Mouse (Mus musculus): ENCODE measurements at regions not wholly inside any gene's neighbourhood (a gene's known extent, or its start where the extent isn't known, plus 50 kb on each side); places are given as distances from the start of the nearest gene placed in this dataset.

DNA sequence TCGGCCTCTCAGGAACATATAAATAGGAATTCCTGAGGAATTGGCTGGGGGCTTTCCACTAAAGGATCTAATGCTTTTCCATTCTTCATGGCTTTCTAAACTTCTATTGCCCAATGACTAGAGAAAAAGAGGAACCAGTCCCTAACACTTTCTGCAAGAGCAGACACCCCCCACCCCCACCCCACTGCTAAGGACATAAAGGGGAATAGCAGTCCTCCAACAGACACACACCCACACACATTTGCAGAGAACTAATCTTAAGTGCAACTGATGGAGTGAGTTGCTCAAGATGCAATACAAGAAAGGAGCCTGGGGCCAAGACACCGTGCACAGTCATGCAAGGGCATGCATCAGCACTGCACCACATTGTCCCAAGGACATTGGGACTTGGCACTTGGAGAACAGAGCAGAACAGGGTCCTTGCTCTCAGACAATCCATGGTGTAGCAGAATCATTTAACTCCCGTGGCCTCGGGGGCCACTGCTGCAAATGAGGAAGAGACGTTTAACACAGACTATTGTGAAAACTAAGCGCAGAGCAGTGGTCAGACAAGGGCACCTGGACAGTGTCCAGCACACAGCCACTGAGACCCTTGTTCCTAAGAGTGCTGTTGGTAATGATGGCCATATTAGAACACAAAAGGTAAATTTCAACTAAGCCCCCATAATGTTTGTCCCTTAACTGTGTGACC lies 161.1 kb downstream of the Xpnpep1 start:
- no peak for ATAC-seq (ENCODE audit: insufficient number of reproducible peaks, low FRiP score, low TSS enrichment, low read depth)
- no peak overlapping the region for H3K4me2 ChIP-seq (ENCODE audit: low read depth, severe bottlenecking)
- DNase-seq (ENCODE audit: low spot score): no peak
- H3K36me3 ChIP-seq (ENCODE audit: control insufficient read depth, insufficient read depth, low read length): no peaks in the 10 kb centered on the region
- no peaks in the 10 kb centered on the region for H3K4me1 ChIP-seq (ENCODE audit: control insufficient read depth, insufficient read depth, low read length)
- H3K4me3 ChIP-seq (ENCODE audit: low read depth, low read length): no peak overlapping the region
- WGBS: 83% methylated on average over 6 of the region's 6 CpGs
- H3K27ac ChIP-seq (replicated peaks; ENCODE audit: low read depth, low read length): no peak overlapping the region
- H3K9me3 ChIP-seq (ENCODE audit: control insufficient read depth, low read length): no peaks in the 10 kb centered on the region
- H3K9ac ChIP-seq (ENCODE audit: low read length): no peak overlapping the region
- no peaks in the 10 kb centered on the region for H3K27me3 ChIP-seq (ENCODE audit: control insufficient read depth, insufficient read depth, low read length)

DNA sequence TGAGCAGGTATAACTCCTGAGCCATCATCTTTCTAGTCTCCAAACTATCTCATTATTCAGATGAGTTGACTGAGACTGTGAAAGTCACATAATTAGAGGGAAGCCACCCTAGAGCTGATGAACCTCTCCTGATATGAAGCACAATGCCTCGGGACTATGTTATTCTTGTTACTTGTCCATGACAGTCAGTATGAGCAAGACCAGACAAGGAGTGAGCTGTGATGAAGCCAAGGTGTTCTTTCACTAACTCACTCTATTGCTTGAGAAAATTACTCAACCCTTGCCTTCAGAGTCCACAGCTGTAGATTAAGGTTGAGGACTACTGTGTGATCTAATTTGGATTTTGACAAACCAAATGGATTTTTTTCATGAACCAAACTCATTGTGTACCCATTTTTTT lies 173.4 kb downstream of the Xpnpep1 start:
- H3K27ac ChIP-seq (replicated peaks; ENCODE audit: low read depth, low read length): no peak overlapping the region

DNA sequence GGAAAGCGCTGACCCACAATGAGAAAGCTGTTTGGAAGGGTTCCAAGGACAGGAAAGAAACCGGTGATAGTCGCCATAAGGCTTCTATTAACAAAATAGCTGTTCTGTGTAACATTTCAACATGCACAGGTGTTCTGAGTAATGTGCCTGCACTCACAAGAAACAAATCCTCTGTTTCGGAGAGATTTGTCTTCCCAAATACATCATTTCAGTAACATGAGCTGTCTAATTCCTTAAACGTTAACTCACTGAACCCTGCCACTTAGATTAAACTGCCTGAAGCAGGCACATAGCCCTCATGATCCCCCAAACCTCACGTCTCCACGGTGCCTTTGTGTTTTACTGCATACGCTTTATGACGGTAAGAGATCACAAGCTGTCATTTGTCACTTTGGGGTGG lies 178.4 kb downstream of the Xpnpep1 start:
- H3K9me3 ChIP-seq (ENCODE audit: control insufficient read depth, low read length): no peaks in the 10 kb centered on the region
- 0 out of 2 replicates have a peak, but pooled peaks cover 2% of the 10 kb centered on the region for H3K4me1 ChIP-seq (ENCODE audit: control insufficient read depth, insufficient read depth, low read length)
- WGBS: 42% methylated on average over 9 of the region's 9 CpGs
- ATAC-seq (ENCODE audit: insufficient number of reproducible peaks, low FRiP score, low TSS enrichment, low read depth): no peak; the same call in 1 of the 2 replicates
- H3K9ac ChIP-seq (ENCODE audit: low read length): no peak overlapping the region
- DNase-seq (ENCODE audit: low spot score): no peak
- H3K4me3 ChIP-seq (ENCODE audit: low read depth, low read length): no peak overlapping the region
- H3K27ac ChIP-seq (replicated peaks; ENCODE audit: low read depth, low read length): no peak overlapping the region
- no peaks in the 10 kb centered on the region for H3K27me3 ChIP-seq (ENCODE audit: control insufficient read depth, insufficient read depth, low read length)
- no peak overlapping the region for H3K4me2 ChIP-seq (ENCODE audit: low read depth, severe bottlenecking)
- no peaks in the 10 kb centered on the region for H3K36me3 ChIP-seq (ENCODE audit: control insufficient read depth, insufficient read depth, low read length)

More for the DNA sequence above, 173.4 kb downstream of the Xpnpep1 start:
- H3K4me3 ChIP-seq (ENCODE audit: low read depth, low read length): no peak overlapping the region
- no peaks in the 10 kb centered on the region for H3K27me3 ChIP-seq (ENCODE audit: control insufficient read depth, insufficient read depth, low read length)
- no peaks in the 10 kb centered on the region for H3K9me3 ChIP-seq (ENCODE audit: control insufficient read depth, low read length)
- H3K9ac ChIP-seq (ENCODE audit: low read length): no peak overlapping the region
- H3K4me2 ChIP-seq (ENCODE audit: low read depth, severe bottlenecking): no peak overlapping the region
- no peaks in the 10 kb centered on the region for H3K4me1 ChIP-seq (ENCODE audit: control insufficient read depth, insufficient read depth, low read length)
- no peaks in the 10 kb centered on the region for H3K36me3 ChIP-seq (ENCODE audit: control insufficient read depth, insufficient read depth, low read length)
- WGBS: 92% methylated on average over 1 of the region's 1 CpGs
- no peak for DNase-seq (ENCODE audit: low spot score)
- ATAC-seq (ENCODE audit: insufficient number of reproducible peaks, low FRiP score, low TSS enrichment, low read depth): no peak

- H3K9me3 ChIP-seq (ENCODE audit: control insufficient read depth, low read length): no peaks in the 10 kb centered on the region
- 90% methylated on average over 7 of the region's 7 CpGs for WGBS
- ATAC-seq (ENCODE audit: insufficient number of reproducible peaks, low FRiP score, low TSS enrichment, low read depth) (no peak), DNase-seq (ENCODE audit: low spot score) (no peak)
- no peak overlapping the region for H3K4me3 ChIP-seq (ENCODE audit: low read depth, low read length)
- H3K36me3 ChIP-seq (ENCODE audit: control insufficient read depth, insufficient read depth, low read length): no peaks in the 10 kb centered on the region
- no peak overlapping the region for H3K4me2 ChIP-seq (ENCODE audit: low read depth, severe bottlenecking)
- no peak overlapping the region for H3K27ac ChIP-seq (replicated peaks; ENCODE audit: low read depth, low read length)
- no peaks in the 10 kb centered on the region for H3K27me3 ChIP-seq (ENCODE audit: control insufficient read depth, insufficient read depth, low read length)
- no peak overlapping the region for H3K9ac ChIP-seq (ENCODE audit: low read length)
- no peaks in the 10 kb centered on the region for H3K4me1 ChIP-seq (ENCODE audit: control insufficient read depth, insufficient read depth, low read length)
Measured at GRCm38 (mm10) chr19:52854068-52854682, 185.8 kb downstream of the Xpnpep1 start.

DNA sequence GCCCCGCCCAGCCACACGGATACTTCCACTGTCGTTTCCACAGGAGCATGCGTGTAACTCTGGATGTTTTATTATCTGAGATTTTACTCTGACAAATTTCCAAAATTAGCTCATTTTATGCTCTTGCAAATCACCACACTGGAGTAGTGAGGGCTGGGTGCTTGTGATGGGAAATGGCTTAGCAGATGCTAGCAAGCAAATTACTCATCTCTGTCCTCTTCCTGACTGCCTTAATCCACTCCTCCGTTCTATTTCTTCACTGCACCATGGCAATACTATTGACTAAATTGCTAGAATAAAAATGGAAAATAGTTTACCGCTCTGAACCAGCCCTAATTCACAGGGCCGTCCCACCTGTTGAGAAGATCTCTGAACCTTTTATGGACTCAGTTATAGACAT lies 223.8 kb downstream of the Xpnpep1 start:
- DNase-seq (ENCODE audit: low spot score) (no peak), ATAC-seq (ENCODE audit: insufficient number of reproducible peaks, low FRiP score, low TSS enrichment, low read depth) (no peak)
- H3K36me3 ChIP-seq (ENCODE audit: control insufficient read depth, insufficient read depth, low read length): no peaks in the 10 kb centered on the region
- no peak overlapping the region for H3K27ac ChIP-seq (replicated peaks; ENCODE audit: low read depth, low read length)
- H3K4me3 ChIP-seq (ENCODE audit: low read depth, low read length): no peak overlapping the region
- no peak overlapping the region for H3K9ac ChIP-seq (ENCODE audit: low read length)
- H3K9me3 ChIP-seq (ENCODE audit: control insufficient read depth, low read length): no peaks in the 10 kb centered on the region
- no peak overlapping the region for H3K4me2 ChIP-seq (ENCODE audit: low read depth, severe bottlenecking)
- H3K4me1 ChIP-seq (ENCODE audit: control insufficient read depth, insufficient read depth, low read length): no peaks in the 10 kb centered on the region
- 89% methylated on average over 7 of the region's 7 CpGs for WGBS
- H3K27me3 ChIP-seq (ENCODE audit: control insufficient read depth, insufficient read depth, low read length): no peaks in the 10 kb centered on the region

DNA sequence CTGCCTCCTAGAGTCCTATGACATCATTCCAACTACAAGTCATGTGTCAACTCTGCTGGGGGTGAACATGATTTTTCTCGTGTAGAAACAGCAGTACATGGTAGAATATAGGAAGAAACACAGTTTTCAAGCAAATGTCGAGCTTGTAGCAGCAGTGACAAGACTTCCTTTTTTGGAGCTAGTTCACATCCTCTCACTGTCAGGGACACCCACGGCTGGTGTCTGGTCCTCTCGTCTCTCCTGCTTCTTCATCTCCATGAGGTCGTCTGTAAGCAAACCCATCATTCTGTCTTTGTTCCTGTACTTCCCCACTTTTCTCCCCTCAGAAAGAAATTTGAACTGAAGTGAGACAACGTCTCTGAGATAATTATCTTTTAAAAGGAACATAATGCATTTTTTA lies 228.0 kb downstream of the Xpnpep1 start:
- Histone ChIP-seq H3K9ac (ENCODE audit: low read length) (no peak overlapping the region), H3K36me3 (ENCODE audit: control insufficient read depth, insufficient read depth, low read length) (no peaks in the 10 kb centered on the region), H3K4me1 (ENCODE audit: control insufficient read depth, insufficient read depth, low read length) (no peaks in the 10 kb centered on the region), H3K4me2 (ENCODE audit: low read depth, severe bottlenecking) (no peak overlapping the region), H3K4me3 (ENCODE audit: low read depth, low read length) (no peak overlapping the region), H3K27me3 (ENCODE audit: control insufficient read depth, insufficient read depth, low read length) (no peaks in the 10 kb centered on the region), H3K27ac (replicated peaks; ENCODE audit: low read depth, low read length) (no peak overlapping the region), H3K9me3 (ENCODE audit: control insufficient read depth, low read length) (no peaks in the 10 kb centered on the region)
- ATAC-seq (ENCODE audit: insufficient number of reproducible peaks, low FRiP score, low TSS enrichment, low read depth) (no peak), DNase-seq (ENCODE audit: low spot score) (no peak)
- 81% methylated on average over 6 of the region's 6 CpGs for WGBS

GRCm38 (mm10) chr19:52788802-52789201 lies 251.2 kb downstream of the Xpnpep1 start:
- Histone ChIP-seq H3K9ac (ENCODE audit: low read length) (no peak overlapping the region), H3K4me3 (ENCODE audit: low read depth, low read length) (no peak overlapping the region), H3K4me2 (ENCODE audit: low read depth, severe bottlenecking) (no peak overlapping the region), H3K9me3 (ENCODE audit: control insufficient read depth, low read length) (no peaks in the 10 kb centered on the region), H3K27me3 (ENCODE audit: control insufficient read depth, insufficient read depth, low read length) (no peaks in the 10 kb centered on the region), H3K4me1 (ENCODE audit: control insufficient read depth, insufficient read depth, low read length) (no peaks in the 10 kb centered on the region), H3K36me3 (ENCODE audit: control insufficient read depth, insufficient read depth, low read length) (no peaks in the 10 kb centered on the region), H3K27ac (replicated peaks; ENCODE audit: low read depth, low read length) (no peak overlapping the region)
- DNase-seq (ENCODE audit: low spot score) (no peak), ATAC-seq (ENCODE audit: insufficient number of reproducible peaks, low FRiP score, low TSS enrichment, low read depth) (no peak)
- WGBS: 90% methylated on average over 3 of the region's 3 CpGs

DNA sequence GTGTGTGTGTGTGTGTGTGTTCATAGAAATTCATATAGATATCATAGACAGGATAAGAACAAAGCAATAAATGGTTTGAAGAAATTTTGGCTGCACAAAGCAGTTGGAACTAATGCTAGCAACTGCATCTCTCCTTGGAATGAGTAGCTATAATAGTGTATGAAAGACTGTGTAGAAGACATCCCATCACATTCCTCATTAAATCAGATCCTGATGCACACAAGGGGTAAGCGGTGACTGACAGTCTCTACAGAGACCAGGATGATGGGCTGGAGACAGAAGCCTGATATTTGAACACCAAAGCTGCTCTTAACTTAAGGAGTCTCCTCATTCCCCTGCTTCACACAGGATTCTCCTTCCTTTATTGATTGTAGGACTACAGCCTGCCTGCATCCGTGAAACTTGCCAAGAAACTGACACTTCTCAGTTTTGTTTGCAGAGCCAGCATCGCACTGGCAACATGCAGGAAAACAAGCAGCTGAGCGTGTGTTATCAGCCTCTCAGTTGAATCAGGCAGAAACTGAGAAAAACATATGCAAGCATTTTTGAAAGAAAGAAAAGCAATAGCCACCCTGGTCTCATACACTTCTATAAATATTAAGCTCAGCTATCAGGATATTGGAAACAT lies 271.1 kb downstream of the Xpnpep1 start:
- Histone ChIP-seq H3K4me2 (ENCODE audit: low read depth, severe bottlenecking) (no peak overlapping the region), H3K27me3 (ENCODE audit: control insufficient read depth, insufficient read depth, low read length) (no peaks in the 10 kb centered on the region), H3K9me3 (ENCODE audit: control insufficient read depth, low read length) (no peaks in the 10 kb centered on the region), H3K9ac (ENCODE audit: low read length) (no peak overlapping the region), H3K4me1 (ENCODE audit: control insufficient read depth, insufficient read depth, low read length) (no peaks in the 10 kb centered on the region), H3K36me3 (ENCODE audit: control insufficient read depth, insufficient read depth, low read length) (no peaks in the 10 kb centered on the region), H3K27ac (replicated peaks; ENCODE audit: low read depth, low read length) (no peak overlapping the region), H3K4me3 (ENCODE audit: low read depth, low read length) (no peak overlapping the region)
- ATAC-seq (ENCODE audit: insufficient number of reproducible peaks, low FRiP score, low TSS enrichment, low read depth): no peak
- no peak for DNase-seq (ENCODE audit: low spot score)
- WGBS: 87% methylated on average over 4 of the region's 4 CpGs
